Mouse (Mus musculus) splenic B cell, adult 2 months (primary cell): ENCODE results near the gene Adcy9.
"Not testable (repeated sequence)": the region's sequence is repeated elsewhere in the genome, so short reads cannot be mapped to it uniquely, and the experiment has no call there.

Experiments
- DNase-seq: peaks from one replicate; pipeline ENCODE4 v3.0.0-alpha.2; 2011; ENCODE audit warnings: low read depth, low spot score
- H3K27me3 ChIP-seq: 2 replicates; pipeline ENCODE4 v1.6.1; 2012; ENCODE audit warnings: mild to moderate bottlenecking, low read length, moderate library complexity, mixed read lengths; ENCODE audit not compliant: control insufficient read depth, poor library complexity, insufficient read depth, severe bottlenecking
- H3K36me3 ChIP-seq: 2 replicates; pipeline ENCODE4 v1.6.1; 2012; ENCODE audit warnings: mild to moderate bottlenecking, low read length, moderate library complexity, mixed read lengths; ENCODE audit not compliant: control insufficient read depth, poor library complexity, insufficient read depth, severe bottlenecking

The Adcy9 gene

DNA sequence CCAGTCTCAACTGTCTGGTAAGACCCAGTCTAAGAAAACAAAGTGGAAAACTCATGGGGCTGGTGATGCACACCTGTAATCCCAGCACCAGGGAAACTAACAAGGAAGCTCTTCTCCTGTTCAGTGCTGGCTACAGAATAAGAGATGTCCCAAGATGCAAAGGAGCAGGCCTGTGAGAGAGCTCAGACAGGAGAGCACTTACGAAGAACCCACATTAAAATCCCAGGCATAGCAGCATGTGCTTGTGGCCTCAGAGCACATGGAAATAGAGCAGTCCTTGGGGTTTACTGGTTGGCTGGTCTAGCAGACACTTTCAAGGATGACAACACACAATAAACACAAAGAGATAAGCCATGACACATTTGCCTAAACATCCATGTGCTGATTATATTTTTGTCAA, 41.5 kb downstream of the Adcy9 start:
- Histone ChIP-seq H3K36me3 (no peaks in the 10 kb centered on the region), H3K27me3 (peaks cover 2% of the 10 kb centered on the region; the same call in 1 of the 2 replicates)
- no peak for DNase-seq

DNA sequence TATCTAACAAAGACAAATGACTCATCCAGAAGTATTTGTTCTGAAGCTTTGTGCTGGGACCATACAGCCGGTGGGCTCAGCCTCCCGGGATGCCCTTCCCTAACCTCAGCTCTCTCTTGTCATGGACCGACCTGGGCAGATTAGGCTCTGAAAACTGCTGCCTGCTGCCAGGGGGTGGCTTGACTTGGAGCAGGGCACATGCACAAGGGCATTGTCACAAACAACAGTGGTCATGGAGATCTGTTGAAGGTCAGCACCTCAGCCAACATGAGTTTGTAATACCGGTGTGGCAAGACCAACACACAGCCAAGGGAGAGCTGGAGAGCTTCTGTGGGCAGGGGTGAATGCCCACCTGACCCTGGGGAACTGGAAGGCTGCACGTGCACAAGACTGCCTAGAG, 42.7 kb downstream of the Adcy9 start:
- H3K27me3 ChIP-seq, result peaks cover 2% of the 10 kb centered on the region; the same call in 1 of the 2 replicates
- DNase-seq, result no peak
- H3K36me3 ChIP-seq, result no peaks in the 10 kb centered on the region

DNA sequence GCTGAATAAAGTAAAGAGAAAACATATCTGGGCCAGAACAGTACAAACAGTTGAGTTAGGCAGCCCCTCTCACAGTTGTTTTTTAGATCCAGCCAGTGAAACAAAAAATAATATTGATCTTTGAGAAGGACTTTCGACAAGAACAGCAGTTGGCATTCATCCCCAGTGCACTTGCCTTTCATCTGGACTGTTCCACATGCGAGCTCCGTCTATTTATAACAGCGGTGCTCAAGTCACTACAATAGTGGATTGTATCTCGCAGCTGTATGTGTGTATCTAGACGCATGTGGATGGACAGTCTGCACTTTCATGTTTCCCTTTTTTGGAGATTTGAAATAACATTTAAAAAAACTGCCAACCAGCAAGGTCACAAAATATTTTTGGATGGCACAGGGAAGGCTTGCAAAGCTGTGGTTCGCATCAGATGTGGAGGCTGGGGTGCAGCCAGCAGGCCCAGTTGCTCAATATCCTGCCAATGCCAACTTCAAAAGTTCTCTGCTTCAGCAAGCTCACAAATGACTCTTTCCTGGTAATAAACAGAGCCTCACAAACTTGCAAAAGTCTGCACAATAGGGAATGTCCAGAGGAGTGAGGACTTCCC, 45.4 kb downstream of the Adcy9 start:
- Histone ChIP-seq H3K27me3 (peaks cover 2% of the 10 kb centered on the region; the same call in 1 of the 2 replicates), H3K36me3 (no peaks in the 10 kb centered on the region)
- no peak for DNase-seq

DNA sequence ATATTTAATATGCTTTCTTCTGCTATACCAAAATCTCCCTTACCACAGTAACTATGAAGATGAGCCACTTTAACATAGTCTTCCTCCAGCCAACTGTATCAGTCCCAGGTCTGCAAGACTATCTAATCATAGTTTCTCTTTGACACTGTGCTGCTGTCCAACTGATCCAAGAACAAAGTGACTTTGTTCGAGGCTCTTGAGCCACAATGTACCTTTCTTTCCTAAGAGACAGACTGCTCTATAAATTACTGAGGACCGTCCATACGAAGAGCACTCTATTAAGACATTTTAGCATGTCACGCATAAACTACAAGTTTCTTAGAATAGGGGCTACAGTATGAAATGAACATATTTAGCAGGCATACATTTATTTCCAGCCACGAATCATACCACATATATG, 46.0 kb downstream of the Adcy9 start:
- Histone ChIP-seq H3K36me3 (no peaks in the 10 kb centered on the region), H3K27me3 (peaks cover 2% of the 10 kb centered on the region; the same call in 1 of the 2 replicates)
- no peak for DNase-seq

DNA sequence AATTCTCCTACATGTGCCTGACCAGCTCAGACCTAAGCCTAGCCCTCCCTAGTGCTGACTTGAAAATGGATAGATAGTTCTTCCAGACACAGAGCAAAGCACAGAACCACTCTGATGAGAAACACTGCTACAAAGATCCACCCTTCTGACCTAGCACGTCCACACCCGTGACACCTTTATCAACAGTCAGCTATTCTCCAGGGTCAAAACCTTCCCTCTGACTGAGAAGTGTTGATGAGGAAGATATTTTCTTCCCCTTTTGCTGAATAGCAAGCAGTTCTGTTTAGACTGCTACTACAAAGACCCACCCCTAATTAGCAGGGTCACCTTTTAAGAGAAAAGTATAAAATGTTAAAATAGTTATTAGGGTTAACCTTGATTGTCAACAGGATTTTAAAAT, 49.3 kb downstream of the Adcy9 start:
- DNase-seq, result no peak
- Histone ChIP-seq H3K27me3 (peaks cover under 1% of the 10 kb centered on the region; the same call in 1 of the 2 replicates), H3K36me3 (no peaks in the 10 kb centered on the region)

DNA sequence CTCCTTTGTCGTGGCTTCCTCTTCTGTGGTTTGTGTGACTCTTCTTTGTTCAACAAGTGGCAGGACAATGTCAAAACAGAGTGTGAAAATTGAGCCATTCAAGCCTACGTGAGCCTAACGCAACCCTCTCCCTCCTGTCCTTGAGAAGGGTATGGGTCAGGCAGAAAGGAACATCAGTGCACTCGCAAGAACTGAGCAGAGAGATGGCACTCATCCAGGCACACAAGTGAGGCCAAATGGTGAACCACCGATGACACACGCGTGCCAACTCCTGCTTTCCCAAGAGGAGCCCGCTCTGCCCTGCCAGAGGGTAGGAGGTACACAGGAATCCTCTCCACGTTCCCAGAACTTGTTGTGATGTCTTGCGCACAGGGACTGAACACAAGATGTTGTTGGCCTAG, 50.2 kb downstream of the Adcy9 start:
- DNase-seq, result no peak
- Histone ChIP-seq H3K27me3 (no peaks in the 10 kb centered on the region), H3K36me3 (no peaks in the 10 kb centered on the region)

DNA sequence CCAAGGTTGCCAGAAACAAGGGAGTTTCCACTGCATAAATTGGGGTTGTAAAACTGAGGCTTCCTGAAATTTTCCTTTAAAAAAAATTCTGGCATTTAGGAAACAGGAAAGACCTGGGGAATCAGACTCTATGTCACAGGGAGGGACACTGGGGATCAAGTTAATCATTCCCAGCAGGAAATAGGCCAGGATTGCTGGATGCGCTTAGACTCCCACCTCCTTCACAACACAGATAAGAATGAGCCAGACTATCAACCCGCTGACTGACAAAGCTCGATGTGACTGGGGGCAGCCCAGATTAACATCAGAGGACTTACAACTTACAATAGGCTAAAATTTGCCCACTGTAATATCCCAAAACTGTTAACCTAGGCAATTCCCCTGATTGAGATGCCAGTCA, 52.4 kb downstream of the Adcy9 start:
- DNase-seq, result no peak
- no peaks in the 10 kb centered on the region for H3K36me3 ChIP-seq
- H3K27me3 ChIP-seq, result no peaks in the 10 kb centered on the region

DNA sequence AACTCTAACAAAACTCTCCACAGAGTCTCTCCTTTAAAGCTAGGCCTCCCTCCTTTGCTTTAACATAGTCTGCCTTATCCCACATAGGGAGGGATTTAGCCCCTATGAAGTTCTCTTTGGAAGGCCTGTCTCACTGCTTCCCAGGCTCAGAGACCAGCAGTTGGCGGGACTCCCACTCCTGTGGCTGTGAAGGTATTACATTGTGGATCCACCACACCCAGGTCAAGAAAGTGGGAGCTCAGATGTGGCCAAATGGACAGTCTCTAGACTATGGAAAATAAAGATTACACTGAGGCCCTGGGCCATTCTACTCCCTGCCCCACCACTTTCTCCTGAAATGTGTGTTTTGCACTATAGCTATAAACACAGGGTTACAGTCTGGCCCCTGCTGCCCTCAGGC, 53.0 kb downstream of the Adcy9 start:
- Histone ChIP-seq H3K27me3 (no peaks in the 10 kb centered on the region), H3K36me3 (no peaks in the 10 kb centered on the region)
- no peak for DNase-seq

DNA sequence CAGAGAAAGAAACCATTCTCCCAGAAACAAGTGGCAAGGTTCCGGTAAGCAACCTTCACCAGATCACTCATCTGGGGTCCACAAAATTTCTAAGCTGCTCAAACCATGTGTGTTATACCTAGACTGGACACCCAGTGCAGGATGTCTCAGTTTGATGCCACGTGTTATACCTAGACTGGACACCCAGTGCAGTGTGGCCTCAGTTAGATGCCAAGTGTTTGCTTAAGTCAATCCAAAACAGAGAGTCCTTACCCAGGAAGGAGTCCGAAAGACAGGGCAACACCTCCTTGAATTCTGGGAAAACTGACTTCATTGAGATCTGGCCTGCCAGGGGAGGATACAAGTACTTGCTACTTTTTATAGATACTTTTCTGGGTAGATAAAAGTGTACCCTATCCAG, 53.6 kb downstream of the Adcy9 start:
- no peaks in the 10 kb centered on the region for H3K27me3 ChIP-seq
- no peaks in the 10 kb centered on the region for H3K36me3 ChIP-seq

GRCm38 (mm10) chr16:4363341-4364116, 56.8 kb downstream of the Adcy9 start:
- H3K36me3 ChIP-seq, result no peaks in the 10 kb centered on the region
- no peak for DNase-seq
- H3K27me3 ChIP-seq, result no peaks in the 10 kb centered on the region

More for the DNA sequence above, 53.6 kb downstream of the Adcy9 start:
- no peak for DNase-seq

DNA sequence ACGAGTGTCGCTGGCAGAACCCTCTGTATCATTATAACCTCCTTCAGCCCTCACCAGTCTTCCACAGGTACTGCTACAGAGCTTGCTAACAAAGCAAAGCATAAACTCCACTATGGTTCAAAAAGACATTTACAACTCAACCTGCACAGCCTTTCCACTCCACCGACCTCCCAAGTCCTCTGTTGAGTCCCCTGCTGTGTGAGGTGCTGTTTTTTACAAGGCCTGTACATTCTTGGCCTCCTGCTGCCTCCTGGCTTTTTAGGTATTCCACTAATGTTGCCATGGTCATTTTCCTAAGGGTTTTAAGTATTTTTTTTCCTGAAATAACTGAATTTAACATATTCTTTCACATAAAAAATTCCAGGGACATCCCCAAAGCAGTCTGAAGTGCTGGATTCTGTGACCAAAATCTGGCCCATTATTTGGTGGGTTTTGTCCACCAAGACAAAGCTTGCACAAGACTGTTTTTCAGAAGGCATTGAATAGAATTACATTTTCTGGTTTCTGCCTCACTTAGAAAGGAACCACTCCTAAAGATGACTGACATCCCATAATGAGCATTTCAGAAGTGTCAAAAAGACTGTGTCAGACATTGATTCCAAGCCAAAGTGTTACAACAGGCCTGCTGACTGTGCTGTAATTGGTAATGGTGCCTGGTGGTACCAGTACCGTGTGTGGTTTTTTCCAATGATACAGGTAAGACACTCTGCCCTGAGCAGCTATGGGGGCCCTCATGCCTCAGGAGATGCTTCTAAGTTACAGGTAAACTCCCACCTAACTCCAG, 64.8 kb downstream of the Adcy9 start:
- H3K27me3 ChIP-seq, result no peaks in the 10 kb centered on the region
- H3K36me3 ChIP-seq, result no peaks in the 10 kb centered on the region
- no peak for DNase-seq

DNA sequence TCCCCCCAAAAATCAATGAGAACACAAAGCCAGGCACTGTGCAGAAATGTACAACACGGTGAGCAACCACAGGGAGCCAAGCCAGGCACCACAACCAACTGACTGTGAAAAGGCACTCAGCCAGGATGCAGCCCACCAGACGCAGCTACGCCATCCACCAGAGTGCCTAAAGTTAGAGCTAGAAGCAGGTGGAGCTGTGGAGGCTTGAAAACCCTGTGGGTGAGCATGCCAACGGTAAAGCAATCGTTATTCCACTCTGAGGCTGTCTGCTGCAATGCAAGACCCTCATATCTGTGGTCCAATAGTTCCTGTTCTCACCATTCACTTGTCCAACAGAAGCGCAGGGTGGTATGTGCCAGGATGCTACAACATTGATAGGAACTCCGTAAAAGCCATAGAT, 77.7 kb downstream of the Adcy9 start:
- DNase-seq, result no peak
- Histone ChIP-seq H3K36me3 (no peaks in the 10 kb centered on the region), H3K27me3 (no peaks in the 10 kb centered on the region)

- Histone ChIP-seq H3K36me3 (no peaks in the 10 kb centered on the region), H3K27me3 (no peaks in the 10 kb centered on the region)
- no peak for DNase-seq
These were observed 78.8 kb downstream of the Adcy9 start for GRCm38 (mm10) chr16:4341316-4342062.

- not testable (repeated sequence) for H3K36me3 ChIP-seq, DNase-seq, H3K27me3 ChIP-seq
These were observed 81.1 kb downstream of the Adcy9 start for GRCm38 (mm10) chr16:4339216-4339615.
